Mouse (Mus musculus): Measurements from ENCODE around the gene Pcf11. TPM values are rescaled to one million over a fixed set of nuclear protein-coding genes. Genes with fewer than 3 reads are reported as not detected.

Pcf11 gene
- polyA plus RNA-seq (2012; rRNA removed) = 26.2 and 27.7 TPM in 2 replicates

DNA sequence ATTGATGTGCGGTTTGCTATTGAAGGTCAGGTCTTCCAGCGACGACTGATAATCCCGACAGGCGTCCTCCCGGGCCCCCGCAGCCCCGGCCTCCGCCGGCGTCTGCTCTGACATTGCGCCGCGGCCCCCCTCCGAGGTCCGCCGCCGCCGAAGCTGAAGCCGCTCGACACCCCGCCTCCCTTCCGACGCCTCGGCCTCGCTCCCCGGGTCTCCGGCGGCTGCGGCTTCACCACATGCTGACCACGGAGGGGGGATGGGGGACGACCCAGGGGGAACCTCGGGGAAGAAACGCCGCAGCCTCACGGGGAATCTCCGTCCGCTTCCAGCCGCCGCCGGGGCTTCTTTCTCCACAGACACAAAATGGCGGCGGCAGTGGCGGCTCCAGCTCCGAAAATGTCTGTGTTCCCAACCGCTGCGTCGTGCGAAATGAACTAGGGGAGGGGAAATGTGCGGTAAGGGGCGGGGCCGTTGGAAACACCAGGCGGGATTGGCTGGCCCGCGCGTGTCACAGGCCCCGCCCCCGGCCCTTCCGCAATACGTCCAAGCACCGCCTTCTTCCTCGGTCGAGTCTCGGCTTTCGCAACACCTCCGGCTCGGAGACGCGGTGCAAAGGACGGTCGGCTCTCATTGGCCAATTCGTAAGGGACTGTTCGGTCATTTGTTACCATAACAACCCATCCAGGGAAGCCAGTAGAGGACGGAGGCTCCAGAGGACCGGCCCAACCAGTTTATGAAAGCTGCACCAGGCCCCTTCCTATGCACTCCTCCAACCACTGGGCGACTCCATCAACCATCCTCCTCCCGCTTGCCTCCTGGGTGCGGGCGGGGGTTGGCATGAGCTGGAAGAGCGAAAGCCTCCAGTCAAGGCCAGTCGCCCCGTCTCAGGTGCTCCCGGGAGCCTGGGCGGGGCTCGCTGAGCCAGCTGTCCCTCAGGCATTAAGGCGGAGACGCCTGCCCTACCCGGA, at the start of gene Pcf11:
Pcf11 (minus strand) TSS at position 428 of the 965 bp plus-strand sequence.

DNA sequence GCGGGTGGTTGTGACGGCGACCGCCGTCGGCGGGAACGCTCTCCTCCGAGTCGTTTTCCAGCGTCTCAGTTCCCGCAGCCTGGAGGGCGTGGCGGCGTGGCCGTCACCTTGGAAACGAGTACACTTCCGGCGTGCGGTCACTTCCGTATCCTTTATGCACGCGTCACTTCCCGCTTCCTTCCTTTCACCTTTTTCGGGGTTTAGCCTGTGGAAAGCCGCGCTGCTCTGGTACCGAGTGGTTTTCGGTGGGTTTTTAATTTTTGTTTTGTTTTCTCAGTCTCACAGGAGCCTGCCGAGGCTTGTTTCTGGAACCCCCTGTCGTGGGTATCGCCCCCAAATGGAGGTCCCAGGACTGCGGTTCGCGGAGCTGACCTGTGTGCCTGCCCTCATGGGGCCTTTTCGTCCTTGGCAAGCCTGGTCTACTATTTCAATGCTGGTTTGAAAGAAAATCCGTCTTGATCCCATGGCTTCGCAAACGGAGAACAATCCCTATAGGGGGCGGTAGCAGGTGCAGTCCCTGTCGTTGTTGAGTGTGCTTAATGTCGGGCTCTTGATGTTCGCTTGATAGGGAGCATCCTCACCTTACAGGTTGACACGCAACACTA, 32.6 kb downstream of the Pcf11 start, which contains the start of gene Ankrd42:
Ankrd42 (minus strand) TSS at position 122 of the 605 bp plus-strand sequence.

Other genes with a start within 250 kb of the Pcf11 start
- gene Ccdc90b, start 108.8 kb downstream of the Pcf11 start, polyA plus RNA-seq (2012; rRNA removed) = 39.5 and 43.9 TPM in 2 replicates
- gene Ankrd42, start 32.8 kb downstream of the Pcf11 start, polyA plus RNA-seq (2012; rRNA removed) = 11.7 and 12.9 TPM in 2 replicates
- 12.4 and 15.8 TPM in 2 replicates for gene Rab30, start 71.7 kb upstream of the Pcf11 start, polyA plus RNA-seq (2012; rRNA removed)
- gene Ddias, start 204.3 kb upstream of the Pcf11 start, polyA plus RNA-seq (2012; rRNA removed) = 2.2 and 2.4 TPM in 2 replicates
- gene Prcp, start 204.5 kb upstream of the Pcf11 start, polyA plus RNA-seq (2012; rRNA removed) = 14.7 and 17.4 TPM in 2 replicates

All from central nervous system, embryonic 18 days (tissue).